22 mouse cellular contexts compared by ENCODE assay signal in genomic region chr19:32592749-32593148, GRCm38 (mm10). TPM values are rescaled to one million over a fixed set of nuclear protein-coding genes. Genes with fewer than 3 reads are reported as not detected.
DNase-seq lines count a peak whose midpoint lies in the region; ATAC-seq and TF ChIP-seq lines count a peak whose summit lies in the region.
"Had no signal": no experiment of that assay in that cellular context is flagged by ENCODE, and none has a peak within 500 bp of the region (broad histone marks: within the 10 kb centered on the region; RNA-seq: fewer than 3 reads in every experiment).

No protein-coding gene starts in this region.

- no peaks in the 10 kb centered on the region for H3K9me3 ChIP-seq in embryonic facial prominence, embryonic 14.5 days (ENCODE audit: control insufficient read depth, low read length)
- no peaks in the 10 kb centered on the region for H3K9me3 ChIP-seq in embryonic facial prominence, embryonic 10.5 days
- H3K9me3 ChIP-seq: embryonic facial prominence, embryonic 13.5 days; forebrain, embryonic 13.5 days; forebrain, embryonic 15.5 days; G1E had no signal

- H3K9ac ChIP-seq in embryonic facial prominence, embryonic 14.5 days (ENCODE audit: low read depth, low read length): no peak overlapping the region
- H3K9ac ChIP-seq: embryonic facial prominence, embryonic 13.5 days; forebrain, embryonic 13.5 days; forebrain, embryonic 15.5 days; forebrain, postnatal 0 days had no signal

- TF ChIP-seq CTCF in kidney, adult 2 months (conservative IDR thresholded peaks at IDR 0.05; ENCODE audit: insufficient read depth, insufficient read length, low read depth, low read length): no peak

- H3K4me2 ChIP-seq in embryonic facial prominence, embryonic 14.5 days (ENCODE audit: low read depth, low read length): no peak overlapping the region
- H3K4me2 ChIP-seq: embryonic facial prominence, embryonic 13.5 days; forebrain, embryonic 13.5 days; forebrain, embryonic 15.5 days had no signal

- peaks cover 18% of the 10 kb centered on the region for H3K27me3 ChIP-seq in embryonic facial prominence, embryonic 14.5 days (replicated peaks; ENCODE audit: control insufficient read depth, insufficient read depth, low read length)
- H3K27me3 ChIP-seq in embryonic facial prominence, embryonic 10.5 days (replicated peaks; ENCODE audit: low read depth, poor library complexity, severe bottlenecking): peaks cover 40% of the 10 kb centered on the region
- no peaks in the 10 kb centered on the region for H3K27me3 ChIP-seq in kidney, adult 2 months (replicated peaks; ENCODE audit: control insufficient read depth, insufficient read depth, low read length)
- H3K27me3 ChIP-seq: Patski had no signal

- no peak; the same call in 1 of the 2 replicates for ATAC-seq in embryonic facial prominence, embryonic 14.5 days (ENCODE audit: low read depth)
- ATAC-seq: activated CD4-positive, CD25-positive, alpha-beta regulatory T cell, adult 4 months; CD4-positive, CD25-positive, alpha-beta regulatory T cell, adult 4 months; forebrain, embryonic 13.5 days; forebrain, embryonic 15.5 days; forebrain, postnatal 0 days; Patski had no signal

- peak; percentile 61 for DNase-seq in embryonic facial prominence, embryonic 14.5 days (ENCODE audit: low spot score)
- no peak for DNase-seq in embryonic facial prominence, embryonic 10.5 days (ENCODE audit: low spot score)
- peak; percentile 50 for DNase-seq in kidney, postnatal 10 days
- no peak for DNase-seq in kidney, adult 2 months
- peak; percentile 34 to 50 for DNase-seq in kidney, postnatal 25 days
- no peak for DNase-seq in kidney, adult 11 months
- DNase-seq: adrenal gland, adult 8-10 months; adrenal gland, postnatal 14 days; adrenal gland, postnatal 36 days; B cell, adult 2 months; cerebellum, adult 11-12 months; cerebellum, adult 2 months; cerebellum, adult 9-10 months; cerebellum, postnatal 25 days; forebrain, postnatal 0 days had no signal

- no peak for TF ChIP-seq POLR2A in kidney, adult 2 months (IDR thresholded peaks at IDR 0.05; ENCODE audit: low read depth, low read length)

- H3K27ac ChIP-seq in embryonic facial prominence, embryonic 14.5 days (replicated peaks; ENCODE audit: low read depth, low read length): no peak overlapping the region
- H3K27ac ChIP-seq in embryonic facial prominence, embryonic 10.5 days (replicated peaks): no peak overlapping the region
- no peak overlapping the region for H3K27ac ChIP-seq in kidney, adult 2 months (ENCODE audit: insufficient read depth, low read depth, low read length)
- H3K27ac ChIP-seq: embryonic facial prominence, embryonic 13.5 days; forebrain, embryonic 13.5 days; forebrain, embryonic 15.5 days had no signal

- 67% methylated on average over 7 of the region's 7 CpGs for WGBS in embryonic facial prominence, embryonic 14.5 days
- whole genome bisulfite sequencing in embryonic facial prominence, embryonic 10.5 days: 93% methylated on average over 7 of the region's 7 CpGs
- WGBS in kidney, adult 2 months: 86% methylated on average over 7 of the region's 7 CpGs

- H3K36me3 ChIP-seq in embryonic facial prominence, embryonic 14.5 days (ENCODE audit: control insufficient read depth, insufficient read depth, low read length): no peaks in the 10 kb centered on the region
- no peaks in the 10 kb centered on the region for H3K36me3 ChIP-seq in embryonic facial prominence, embryonic 10.5 days (replicated peaks)
- H3K36me3 ChIP-seq in kidney, adult 2 months (ENCODE audit: control insufficient read depth, insufficient read depth, low read length): no peaks in the 10 kb centered on the region
- H3K36me3 ChIP-seq: embryonic facial prominence, embryonic 13.5 days; forebrain, embryonic 15.5 days had no signal

- peaks cover 4% of the 10 kb centered on the region for H3K4me1 ChIP-seq in embryonic facial prominence, embryonic 14.5 days (ENCODE audit: control insufficient read depth, insufficient read depth, low read length)
- peaks cover 9% of the 10 kb centered on the region for H3K4me1 ChIP-seq in embryonic facial prominence, embryonic 10.5 days
- peaks cover 3% of the 10 kb centered on the region; the same call in 1 of the 2 replicates for H3K4me1 ChIP-seq in kidney, adult 2 months (ENCODE audit: control insufficient read depth, insufficient read depth, low read length)

- H3K4me3 ChIP-seq in embryonic facial prominence, embryonic 14.5 days (ENCODE audit: low read depth, low read length): no peak overlapping the region
- H3K4me3 ChIP-seq in embryonic facial prominence, embryonic 10.5 days: no peak overlapping the region
- no peak overlapping the region for H3K4me3 ChIP-seq in kidney, adult 2 months (ENCODE audit: insufficient read depth, low read depth, low read length)
- H3K4me3 ChIP-seq: embryonic facial prominence, embryonic 13.5 days; forebrain, embryonic 13.5 days; forebrain, embryonic 15.5 days had no signal

RNA-seq across cellular contexts. Expression of gene Papss2, which starts 2.8 kb away (rescaled TPM):
- polyA plus RNA-seq in embryonic facial prominence, embryonic 14.5 days (2014; fragmentation: Nextera tagmentation; extraction: Ambion mirVana): 26.6 and 28.1 TPM in 2 replicates
- 1.6 and 3.1 TPM in 2 replicates for polyA plus RNA-seq in embryonic facial prominence, embryonic 10.5 days (2016; fragmentation: Nextera tagmentation; extraction: Ambion mirVana)
- 129 and 168 TPM in 2 replicates for polyA plus RNA-seq in kidney, adult 2 months (2012; rRNA removed)

Comparison
In these comparisons a context has a peak if more than half of its experiments do, and no peak if none do; other contexts are left out.
1. DNase-seq: peak in embryonic facial prominence, embryonic 14.5 days (single experiment), kidney, postnatal 10 days (single experiment) and kidney, postnatal 25 days (2 of 2); none in embryonic facial prominence, embryonic 10.5 days (single experiment), kidney, adult 2 months (single experiment) and kidney, adult 11 months (single experiment).